Mouse (Mus musculus): ENCODE data around the gene Sall4.

DNA sequence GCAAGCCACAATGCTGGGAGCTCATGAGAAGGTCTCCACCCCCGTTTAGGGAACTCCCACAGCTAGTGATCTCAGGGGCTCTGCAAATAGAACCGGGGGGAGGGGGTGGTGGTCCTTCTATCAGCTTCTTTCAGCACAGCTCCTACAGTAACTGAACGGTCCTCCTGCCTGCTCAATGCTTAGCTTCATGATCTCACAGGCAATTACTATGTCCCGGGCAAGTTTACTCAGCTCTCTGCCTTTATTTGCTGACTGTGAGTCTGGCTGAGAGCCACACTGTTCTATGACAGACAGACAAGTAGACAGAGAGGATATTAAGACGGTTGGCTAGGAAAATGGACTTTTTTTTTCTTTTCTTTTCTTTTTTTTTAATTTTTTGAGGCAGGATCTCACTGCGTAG is 45.5 kb upstream of the Sall4 start:
- no peak for TF ChIP-seq CTCF (IDR thresholded peaks at IDR 0.05; ENCODE audit: low read depth, low read length)
- no peak for TF ChIP-seq TAL1 (conservative IDR thresholded peaks at IDR 0.05; ENCODE audit: low read depth, low read length)

Data from G1E (cell line).